Mouse (Mus musculus) spleen, postnatal 36 days (tissue): ENCODE measurements at regions not wholly inside any gene's neighbourhood (a gene's known extent, or its start where the extent isn't known, plus 50 kb on each side); places are given as distances from the start of the nearest gene placed in this dataset.
A peak's percentile ranks its signal among the peaks of the same experiment; 100 is the strongest.

Experiments used
- DNase-seq, 2 experiments: peaks; one replicate each; pipeline ENCODE4 v3.0.0; 2022; ENCODE audit warnings: low spot score in 2 of 2, mixed read lengths in 1 of 2

- no peak for DNase-seq
Measured at GRCm38 (mm10) chr15:27270203-27270602, 196.3 kb upstream of the Ank start.

GRCm38 (mm10) chr15:27282279-27282678 lies 184.2 kb upstream of the Ank start:
- DNase-seq, result no peak

- DNase-seq, result no peak
Measured at GRCm38 (mm10) chr15:27303856-27304255, 162.6 kb upstream of the Ank start.

- DNase-seq, result no peak
Measured at GRCm38 (mm10) chr15:27304256-27304655, 162.2 kb upstream of the Ank start.

- DNase-seq, result no peak
Measured at GRCm38 (mm10) chr15:27305035-27305434, 161.4 kb upstream of the Ank start.

- DNase-seq, result no peak
Measured at GRCm38 (mm10) chr15:27308639-27309038, 157.8 kb upstream of the Ank start.

- DNase-seq, result no peak
Measured at GRCm38 (mm10) chr15:27315964-27316745, 150.3 kb upstream of the Ank start.

GRCm38 (mm10) chr15:27316746-27317129 lies 149.7 kb upstream of the Ank start:
- DNase-seq, result no peak

GRCm38 (mm10) chr15:27321915-27322665 lies 144.4 kb upstream of the Ank start:
- DNase-seq, result no peak

- peak; percentile 39 to 45 for DNase-seq
Measured at GRCm38 (mm10) chr15:27325847-27326548, 140.5 kb upstream of the Ank start.

GRCm38 (mm10) chr15:27326549-27326876 lies 140.0 kb upstream of the Ank start:
- no peak for DNase-seq

- DNase-seq, result no peak
Measured at GRCm38 (mm10) chr15:27327744-27328143, 138.7 kb upstream of the Ank start.

GRCm38 (mm10) chr15:27328441-27328840 lies 138.0 kb upstream of the Ank start:
- no peak for DNase-seq

- DNase-seq, result no peak
Measured at GRCm38 (mm10) chr15:27340070-27340469, 126.4 kb upstream of the Ank start.

GRCm38 (mm10) chr15:27341518-27341976 lies 124.9 kb upstream of the Ank start:
- no peak for DNase-seq

- no peak for DNase-seq
Measured at GRCm38 (mm10) chr15:27358441-27358840, 108.0 kb upstream of the Ank start.

GRCm38 (mm10) chr15:27359271-27359670 lies 107.2 kb upstream of the Ank start:
- DNase-seq, result no peak

GRCm38 (mm10) chr15:27374517-27374916 lies 92.0 kb upstream of the Ank start:
- DNase-seq, result no peak

- DNase-seq, result no peak
Measured at GRCm38 (mm10) chr15:27378601-27379094, 87.8 kb upstream of the Ank start.

GRCm38 (mm10) chr15:27380436-27380945 lies 86.0 kb upstream of the Ank start:
- DNase-seq, result no peak

- DNase-seq, result no peak
Measured at GRCm38 (mm10) chr15:27381565-27381964, 84.9 kb upstream of the Ank start.

GRCm38 (mm10) chr15:27390567-27390966 lies 75.9 kb upstream of the Ank start:
- no peak for DNase-seq
